Mouse (Mus musculus) urinary bladder, adult 18-20 months (tissue): ENCODE data around the gene Sim2.

Experiments
- DNase-seq, 2 experiments: peaks; one replicate each; pipeline ENCODE4 v3.0.0; 2022; ENCODE audit warnings: low spot score in 2 of 2, mixed read lengths in 2 of 2

Sim2 gene

GRCm38 (mm10) chr16:94078318-94079074, 6.2 kb upstream of the Sim2 start:
- DNase-seq = no peak

GRCm38 (mm10) chr16:94079075-94079855, 5.5 kb upstream of the Sim2 start:
- DNase-seq = no peak

GRCm38 (mm10) chr16:94079856-94080555, 4.7 kb upstream of the Sim2 start:
- no peak for DNase-seq

- no peak for DNase-seq
These were observed 3.1 kb upstream of the Sim2 start for GRCm38 (mm10) chr16:94081596-94081995.

- DNase-seq = no peak
These were observed 2.6 kb upstream of the Sim2 start for GRCm38 (mm10) chr16:94081996-94082708.

GRCm38 (mm10) chr16:94082960-94083847, 1.5 kb upstream of the Sim2 start:
- DNase-seq = no peak

- no peak for DNase-seq
These were observed 744 bp upstream of the Sim2 start for GRCm38 (mm10) chr16:94083848-94084525.

GRCm38 (mm10) chr16:94085603-94086285, 1.0 kb downstream of the Sim2 start:
- no peak for DNase-seq

GRCm38 (mm10) chr16:94086701-94087569, 2.2 kb downstream of the Sim2 start:
- no peak for DNase-seq

- no peak for DNase-seq
These were observed 3.0 kb downstream of the Sim2 start for GRCm38 (mm10) chr16:94087570-94088225.

- DNase-seq = no peak
These were observed 3.6 kb downstream of the Sim2 start for GRCm38 (mm10) chr16:94088226-94088748.

GRCm38 (mm10) chr16:94088819-94089692, 4.3 kb downstream of the Sim2 start:
- DNase-seq = no peak

GRCm38 (mm10) chr16:94092511-94093150, 7.9 kb downstream of the Sim2 start:
- DNase-seq = no peak

GRCm38 (mm10) chr16:94093151-94093863, 8.6 kb downstream of the Sim2 start:
- DNase-seq = no peak

- no peak for DNase-seq
These were observed 9.7 kb downstream of the Sim2 start for GRCm38 (mm10) chr16:94094251-94095108.
